Mouse (Mus musculus): ENCODE measurements around the gene Kcna7. TPM values are rescaled to one million over a fixed set of nuclear protein-coding genes. Genes with fewer than 3 reads are reported as not detected.
"Not testable (repeated sequence)": the region's sequence is repeated elsewhere in the genome, so short reads cannot be mapped to it uniquely, and the experiment has no call there.

The Kcna7 gene
- not detected in 2 replicates for polyA plus RNA-seq (2012; ENCODE audit: insufficient read depth, insufficient read length, missing spikeins)

GRCm38 (mm10) chr7:45405091-45406075 lies at the start of gene Kcna7:
TSS of gene Kcna7 (plus strand) at chr7:45405653.
- peaks cover 4% of the 10 kb centered on the region; the same call in 1 of the 2 replicates for H3K4me1 ChIP-seq (ENCODE audit: control insufficient read depth, insufficient read depth, low read length)
- peak; percentile 92 for TF ChIP-seq CTCF (IDR thresholded peaks at IDR 0.05; ENCODE audit: low read depth, low read length)
- TF ChIP-seq POLR2A (IDR thresholded peaks at IDR 0.05; ENCODE audit: borderline replicate concordance, low read depth, low read length) = no peak
- H3K27ac ChIP-seq (ENCODE audit: insufficient read depth, low read depth, low read length) = no peak within 1 kb of the TSS
- H3K4me3 ChIP-seq (ENCODE audit: insufficient read depth, low read length) = peak within 1 kb of the TSS; percentile 51

GRCm38 (mm10) chr7:45356087-45356486 lies 49.4 kb upstream of the Kcna7 start:
- H3K4me3 ChIP-seq (ENCODE audit: insufficient read depth, low read length) = no peak overlapping the region
- TF ChIP-seq POLR2A (IDR thresholded peaks at IDR 0.05; ENCODE audit: borderline replicate concordance, low read depth, low read length) = no peak
- TF ChIP-seq CTCF (IDR thresholded peaks at IDR 0.05; ENCODE audit: low read depth, low read length) = no peak
- H3K4me1 ChIP-seq (ENCODE audit: control insufficient read depth, insufficient read depth, low read length) = peaks cover 3% of the 10 kb centered on the region; the same call in 1 of the 2 replicates
- no peak overlapping the region for H3K27ac ChIP-seq (ENCODE audit: insufficient read depth, low read depth, low read length)

DNA sequence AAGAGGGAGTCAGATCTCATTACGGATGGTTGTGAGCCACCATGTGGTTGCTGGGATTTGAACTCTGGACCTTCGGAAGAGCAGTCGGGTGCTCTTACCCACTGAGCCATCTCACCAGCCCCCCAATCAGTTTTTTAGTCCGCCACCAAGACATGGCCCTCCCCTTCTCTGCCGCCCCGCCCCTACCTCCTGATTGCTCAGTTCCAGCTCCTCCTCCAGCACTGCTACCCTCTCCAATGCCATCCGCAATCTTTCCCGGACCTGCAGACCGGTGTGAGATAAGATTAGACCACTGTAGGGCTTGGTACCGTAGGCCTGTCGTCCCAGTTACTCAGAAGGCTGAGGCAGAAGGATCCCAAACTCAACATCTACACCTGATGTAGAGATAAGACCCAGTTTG lies 46.4 kb upstream of the Kcna7 start:
- not testable (repeated sequence) for H3K27ac ChIP-seq (ENCODE audit: insufficient read depth, low read depth, low read length); H3K4me1 ChIP-seq (ENCODE audit: control insufficient read depth, insufficient read depth, low read length); H3K4me3 ChIP-seq (ENCODE audit: insufficient read depth, low read length)

DNA sequence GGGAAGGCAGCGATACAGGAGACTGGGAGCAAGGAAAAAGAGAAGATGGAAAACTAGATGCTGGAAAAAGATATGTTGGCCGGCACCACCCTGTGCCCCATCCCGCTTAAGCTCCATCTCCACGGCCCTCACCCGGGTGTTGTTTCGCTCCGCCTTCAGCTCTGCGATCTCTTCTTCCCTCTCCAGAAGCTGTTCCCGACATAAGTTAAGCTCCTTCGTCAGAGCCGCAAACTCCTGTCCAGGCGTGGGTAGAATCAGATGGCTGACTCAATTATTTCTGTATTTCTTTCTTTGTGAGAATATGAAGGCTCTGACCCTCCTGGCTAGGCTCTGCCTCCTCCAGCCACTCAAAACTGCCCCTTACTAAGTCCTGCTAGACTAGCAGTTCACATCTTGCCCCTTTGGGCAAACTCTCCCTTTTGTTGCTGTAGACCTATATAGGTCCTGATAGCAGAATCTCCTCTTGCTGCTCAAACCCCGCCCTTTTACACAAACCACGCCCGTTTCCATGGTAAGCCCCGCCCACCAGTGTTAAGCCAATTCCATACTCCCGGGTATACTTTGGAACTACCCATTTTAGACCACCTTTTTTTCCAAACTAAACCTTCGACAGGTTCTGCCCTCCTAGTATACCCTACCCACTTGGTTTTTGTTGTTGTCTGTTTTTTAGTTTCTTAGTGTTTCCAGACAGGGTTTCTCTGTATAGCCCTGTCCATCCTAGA lies 44.9 kb upstream of the Kcna7 start:
- peaks cover 4% of the 10 kb centered on the region; the same call in 1 of the 2 replicates for H3K4me1 ChIP-seq (ENCODE audit: control insufficient read depth, insufficient read depth, low read length)
- no peak overlapping the region for H3K27ac ChIP-seq (ENCODE audit: insufficient read depth, low read depth, low read length)
- no peak for TF ChIP-seq CTCF (IDR thresholded peaks at IDR 0.05; ENCODE audit: low read depth, low read length)
- no peak for TF ChIP-seq POLR2A (IDR thresholded peaks at IDR 0.05; ENCODE audit: borderline replicate concordance, low read depth, low read length)
- H3K4me3 ChIP-seq (ENCODE audit: insufficient read depth, low read length) = no peak overlapping the region

- TF ChIP-seq CTCF (IDR thresholded peaks at IDR 0.05; ENCODE audit: low read depth, low read length) (no peak), POLR2A (IDR thresholded peaks at IDR 0.05; ENCODE audit: borderline replicate concordance, low read depth, low read length) (no peak)
- peaks cover 4% of the 10 kb centered on the region; the same call in 1 of the 2 replicates for H3K4me1 ChIP-seq (ENCODE audit: control insufficient read depth, insufficient read depth, low read length)
- no peak overlapping the region for H3K27ac ChIP-seq (ENCODE audit: insufficient read depth, low read depth, low read length)
- H3K4me3 ChIP-seq (ENCODE audit: insufficient read depth, low read length) = peak overlapping the region; percentile 42
Measured at GRCm38 (mm10) chr7:45361243-45361804, 44.1 kb upstream of the Kcna7 start.

DNA sequence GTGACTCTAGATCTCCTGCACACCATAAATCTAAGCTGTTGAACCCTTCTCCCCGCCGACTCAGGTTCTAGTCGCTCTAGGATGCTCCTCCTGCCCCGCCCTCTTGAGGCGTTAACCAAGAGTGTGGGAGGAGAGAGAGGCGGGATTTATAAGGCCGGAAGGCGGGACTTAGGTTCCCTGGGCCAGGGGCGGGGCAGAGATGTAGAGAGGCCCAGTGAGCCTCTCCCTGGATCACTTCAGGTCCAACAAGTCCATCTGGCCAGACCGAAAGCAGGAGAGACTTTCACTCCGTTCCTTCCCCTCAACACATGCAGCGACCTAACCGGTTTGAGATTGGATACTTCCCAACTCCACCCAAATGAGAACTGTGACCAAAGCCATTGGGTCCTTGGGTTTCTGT lies 42.7 kb upstream of the Kcna7 start:
- no peak overlapping the region for H3K4me3 ChIP-seq (ENCODE audit: insufficient read depth, low read length)
- H3K27ac ChIP-seq (ENCODE audit: insufficient read depth, low read depth, low read length) = no peak overlapping the region
- H3K4me1 ChIP-seq (ENCODE audit: control insufficient read depth, insufficient read depth, low read length) = peaks cover 4% of the 10 kb centered on the region; the same call in 1 of the 2 replicates
- no peak for TF ChIP-seq CTCF (IDR thresholded peaks at IDR 0.05; ENCODE audit: low read depth, low read length)
- TF ChIP-seq POLR2A (IDR thresholded peaks at IDR 0.05; ENCODE audit: borderline replicate concordance, low read depth, low read length) = no peak

GRCm38 (mm10) chr7:45363983-45364382 lies 41.5 kb upstream of the Kcna7 start:
- peaks cover 4% of the 10 kb centered on the region; the same call in 1 of the 2 replicates for H3K4me1 ChIP-seq (ENCODE audit: control insufficient read depth, insufficient read depth, low read length)
- TF ChIP-seq CTCF (IDR thresholded peaks at IDR 0.05; ENCODE audit: low read depth, low read length) = no peak
- no peak for TF ChIP-seq POLR2A (IDR thresholded peaks at IDR 0.05; ENCODE audit: borderline replicate concordance, low read depth, low read length)
- no peak overlapping the region for H3K4me3 ChIP-seq (ENCODE audit: insufficient read depth, low read length)
- H3K27ac ChIP-seq (ENCODE audit: insufficient read depth, low read depth, low read length) = no peak overlapping the region

- H3K4me1 ChIP-seq (ENCODE audit: control insufficient read depth, insufficient read depth, low read length) = peaks cover 7% of the 10 kb centered on the region; the same call in 1 of the 2 replicates
- no peak overlapping the region for H3K27ac ChIP-seq (ENCODE audit: insufficient read depth, low read depth, low read length)
- H3K4me3 ChIP-seq (ENCODE audit: insufficient read depth, low read length) = no peak overlapping the region; the same call in 1 of the 2 replicates
- no peak for TF ChIP-seq POLR2A (IDR thresholded peaks at IDR 0.05; ENCODE audit: borderline replicate concordance, low read depth, low read length)
- TF ChIP-seq CTCF (IDR thresholded peaks at IDR 0.05; ENCODE audit: low read depth, low read length) = no peak
Measured at GRCm38 (mm10) chr7:45365742-45366651, 39.5 kb upstream of the Kcna7 start.

DNA sequence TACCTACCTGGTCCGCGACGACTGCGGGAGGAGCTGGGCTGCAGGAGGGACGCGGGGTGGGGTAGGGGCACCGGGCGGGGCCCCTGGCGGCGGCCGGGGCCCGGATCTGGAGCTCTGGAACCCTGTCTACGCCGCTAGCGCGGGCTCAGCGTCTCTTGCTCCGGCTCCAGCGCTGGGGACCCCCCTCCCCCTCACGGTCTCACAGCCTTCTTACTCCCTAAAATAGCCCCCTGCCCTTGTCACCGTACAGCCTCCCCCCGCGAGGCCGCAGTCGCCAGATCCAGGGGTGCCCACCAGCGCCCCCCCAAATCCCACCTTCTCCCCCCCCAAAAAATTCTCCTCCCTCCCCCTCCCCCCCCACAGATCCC lies 38.8 kb upstream of the Kcna7 start, which contains the start of gene Ppfia3:
Gene Ppfia3 (minus strand): TSS at position 368 of the 368 bp plus-strand sequence.
- TF ChIP-seq POLR2A (IDR thresholded peaks at IDR 0.05; ENCODE audit: borderline replicate concordance, low read depth, low read length) = no peak
- no peak for TF ChIP-seq CTCF (IDR thresholded peaks at IDR 0.05; ENCODE audit: low read depth, low read length)
- Histone ChIP-seq H3K4me1 (ENCODE audit: control insufficient read depth, insufficient read depth, low read length) (peaks cover 3% of the 10 kb centered on the region; the same call in 1 of the 2 replicates), H3K4me3 (ENCODE audit: insufficient read depth, low read length) (peak within 1 kb of the TSS; percentile 56), H3K27ac (ENCODE audit: insufficient read depth, low read depth, low read length) (no peak within 1 kb of the TSS)
